Mouse (Mus musculus): ENCODE results near the gene Anxa5. TPM values are rescaled to one million over a fixed set of nuclear protein-coding genes. Genes with fewer than 3 reads are reported as not detected.

Anxa5 gene
- polyA plus RNA-seq, 1 experiment from 2014 or later = 49.1 TPM

DNA sequence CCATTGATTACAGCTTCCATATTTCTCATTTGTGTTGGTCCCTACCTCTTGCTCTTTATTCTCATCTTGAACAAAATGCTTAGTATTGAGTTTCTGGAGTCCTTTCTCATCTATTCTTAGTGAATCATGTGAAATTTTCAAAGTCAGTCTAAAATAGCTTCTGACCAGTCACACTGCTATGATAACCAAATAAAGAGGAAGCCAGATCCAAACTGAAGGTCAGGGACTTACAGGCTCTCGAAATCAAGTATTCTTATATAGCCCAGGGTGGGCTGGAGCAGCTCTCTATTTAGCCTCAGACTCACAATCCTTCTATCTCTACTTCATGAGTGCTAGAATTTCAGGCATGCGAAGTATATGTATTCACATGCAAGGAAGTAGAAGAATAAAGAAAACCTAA lies 66.2 kb downstream of the Anxa5 start:
- WGBS = 88% methylated on average over 2 of the region's 2 CpGs
- Histone ChIP-seq H3K36me3 (ENCODE audit: control insufficient read depth, insufficient read depth, low read length) (no peaks in the 10 kb centered on the region), H3K4me3 (replicated peaks; ENCODE audit: low read depth, low read length) (no peak overlapping the region)

DNA sequence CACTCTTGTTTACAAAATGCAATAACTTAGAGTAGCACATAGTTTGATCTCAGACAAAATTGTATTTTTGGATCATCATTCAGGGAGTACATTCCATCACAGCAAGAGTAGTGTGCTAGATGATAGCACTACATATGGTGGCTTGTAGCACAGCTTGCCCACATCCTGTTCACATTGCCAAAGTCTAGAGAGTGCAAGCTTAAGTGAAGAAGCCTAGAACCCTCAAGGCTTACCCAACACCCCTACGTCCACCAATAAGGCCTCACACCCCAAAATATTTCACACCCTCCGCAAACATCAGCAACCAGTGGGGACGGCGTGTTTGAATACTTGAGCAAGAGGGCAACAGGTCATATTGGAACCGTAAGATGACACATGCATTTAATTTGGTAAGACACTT lies 68.7 kb downstream of the Anxa5 start:
- ATAC-seq (ENCODE audit: low FRiP score, low TSS enrichment) (no peak), DNase-seq (no peak)
- no peaks in the 10 kb centered on the region for H3K36me3 ChIP-seq (ENCODE audit: control insufficient read depth, insufficient read depth, low read length)
- no peak overlapping the region for H3K4me3 ChIP-seq (replicated peaks; ENCODE audit: low read depth, low read length)
- H3K4me2 ChIP-seq (ENCODE audit: low read length) = no peak overlapping the region
- WGBS = 97% methylated on average over 5 of the region's 5 CpGs
- no peak overlapping the region for H3K27ac ChIP-seq (replicated peaks; ENCODE audit: low read depth, low read length)
- no peak overlapping the region for H3K9ac ChIP-seq (replicated peaks; ENCODE audit: low read length)
- no peaks in the 10 kb centered on the region for H3K4me1 ChIP-seq (ENCODE audit: control insufficient read depth, insufficient read depth, low read length)
- H3K27me3 ChIP-seq (ENCODE audit: control insufficient read depth, insufficient read depth, low read length) = no peaks in the 10 kb centered on the region
- no peaks in the 10 kb centered on the region for H3K9me3 ChIP-seq (ENCODE audit: control insufficient read depth, low read length)

More for the DNA sequence above, 66.2 kb downstream of the Anxa5 start:
- Histone ChIP-seq H3K27me3 (ENCODE audit: control insufficient read depth, insufficient read depth, low read length) (no peaks in the 10 kb centered on the region), H3K9ac (replicated peaks; ENCODE audit: low read length) (no peak overlapping the region), H3K4me1 (ENCODE audit: control insufficient read depth, insufficient read depth, low read length) (no peaks in the 10 kb centered on the region), H3K27ac (replicated peaks; ENCODE audit: low read depth, low read length) (no peak overlapping the region), H3K9me3 (ENCODE audit: control insufficient read depth, low read length) (no peaks in the 10 kb centered on the region), H3K4me2 (ENCODE audit: low read length) (no peak overlapping the region)
- DNase-seq (no peak), ATAC-seq (ENCODE audit: low FRiP score, low TSS enrichment) (no peak)

DNA sequence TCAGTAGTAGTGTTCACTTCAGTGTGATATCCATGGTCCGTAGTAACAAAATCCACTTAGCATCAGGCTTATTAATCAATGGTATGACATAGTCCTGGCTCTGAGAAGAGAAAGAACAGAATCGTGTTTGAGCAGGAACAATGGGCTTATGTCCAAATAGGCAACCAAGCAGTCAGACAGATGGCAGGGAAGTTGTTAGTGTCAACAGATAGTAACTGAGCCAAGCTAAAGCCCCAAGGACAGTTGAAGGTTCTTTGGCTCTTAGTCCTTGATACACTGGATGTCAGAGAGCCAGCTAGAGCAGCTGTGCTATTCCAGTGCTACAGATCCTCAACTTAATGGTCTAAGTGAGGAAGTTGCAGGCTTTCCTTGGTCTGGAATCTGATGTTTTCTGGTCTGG lies 69.4 kb downstream of the Anxa5 start:
- Histone ChIP-seq H3K9me3 (ENCODE audit: control insufficient read depth, low read length) (no peaks in the 10 kb centered on the region), H3K4me1 (ENCODE audit: control insufficient read depth, insufficient read depth, low read length) (no peaks in the 10 kb centered on the region), H3K9ac (replicated peaks; ENCODE audit: low read length) (no peak overlapping the region), H3K36me3 (ENCODE audit: control insufficient read depth, insufficient read depth, low read length) (no peaks in the 10 kb centered on the region), H3K4me2 (ENCODE audit: low read length) (no peak overlapping the region), H3K4me3 (replicated peaks; ENCODE audit: low read depth, low read length) (no peak overlapping the region), H3K27ac (replicated peaks; ENCODE audit: low read depth, low read length) (no peak overlapping the region), H3K27me3 (ENCODE audit: control insufficient read depth, insufficient read depth, low read length) (no peaks in the 10 kb centered on the region)
- WGBS = 75% methylated on average over 2 of the region's 2 CpGs
- no peak for ATAC-seq (ENCODE audit: low FRiP score, low TSS enrichment)
- no peak for DNase-seq

DNA sequence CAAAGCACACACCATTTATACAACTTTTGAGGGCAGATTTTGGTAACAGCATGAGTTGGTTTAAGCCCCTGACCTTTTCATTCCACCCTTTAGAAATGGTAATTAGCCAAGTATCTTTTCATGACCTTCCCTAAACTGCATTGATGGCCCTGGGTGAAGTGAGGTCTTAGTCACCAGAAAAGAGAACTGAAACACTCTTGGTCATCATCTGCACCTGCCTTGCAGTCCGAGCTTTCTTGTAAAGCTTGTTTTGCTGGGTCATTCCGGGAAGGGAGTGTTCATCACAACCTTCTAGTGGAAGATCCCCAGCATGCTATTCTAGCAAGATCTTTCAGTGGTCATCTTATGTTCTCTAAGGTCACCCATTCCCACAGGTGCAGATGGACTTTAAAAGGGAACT lies 73.8 kb downstream of the Anxa5 start:
- H3K4me2 ChIP-seq (ENCODE audit: low read length) = no peak overlapping the region
- ATAC-seq (ENCODE audit: low FRiP score, low TSS enrichment) = no peak
- H3K9me3 ChIP-seq (ENCODE audit: control insufficient read depth, low read length) = no peaks in the 10 kb centered on the region
- H3K27me3 ChIP-seq (ENCODE audit: control insufficient read depth, insufficient read depth, low read length) = no peaks in the 10 kb centered on the region
- no peak overlapping the region for H3K4me3 ChIP-seq (replicated peaks; ENCODE audit: low read depth, low read length)
- WGBS = 25% methylated on average over 2 of the region's 2 CpGs
- no peak for DNase-seq
- H3K9ac ChIP-seq (replicated peaks; ENCODE audit: low read length) = no peak overlapping the region
- no peak overlapping the region for H3K27ac ChIP-seq (replicated peaks; ENCODE audit: low read depth, low read length)
- no peaks in the 10 kb centered on the region for H3K36me3 ChIP-seq (ENCODE audit: control insufficient read depth, insufficient read depth, low read length)
- no peaks in the 10 kb centered on the region for H3K4me1 ChIP-seq (ENCODE audit: control insufficient read depth, insufficient read depth, low read length)

DNA sequence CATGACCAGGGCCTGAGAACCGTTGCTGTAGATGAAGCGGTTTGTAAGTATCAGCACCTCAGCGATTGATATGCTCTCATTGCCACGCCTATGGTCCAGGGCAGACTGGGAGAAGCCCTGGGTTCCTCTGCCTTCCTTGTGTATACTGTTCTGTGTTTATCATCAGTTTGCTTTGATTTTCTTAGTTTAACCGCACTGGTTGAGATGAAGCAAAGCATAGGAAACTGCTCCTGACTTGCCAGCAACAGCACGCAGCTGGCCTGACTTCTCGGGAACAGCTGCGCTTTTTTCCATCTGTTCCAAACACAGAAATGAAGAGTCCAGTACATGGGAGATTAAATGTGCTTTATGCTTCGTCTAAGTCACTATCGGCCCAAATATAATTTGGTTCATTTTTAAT lies 75.0 kb downstream of the Anxa5 start:
- WGBS = 84% methylated on average over 10 of the region's 10 CpGs
- Histone ChIP-seq H3K27me3 (ENCODE audit: control insufficient read depth, insufficient read depth, low read length) (no peaks in the 10 kb centered on the region), H3K4me3 (replicated peaks; ENCODE audit: low read depth, low read length) (no peak overlapping the region), H3K4me2 (ENCODE audit: low read length) (no peak overlapping the region), H3K9ac (replicated peaks; ENCODE audit: low read length) (no peak overlapping the region), H3K27ac (replicated peaks; ENCODE audit: low read depth, low read length) (no peak overlapping the region), H3K9me3 (ENCODE audit: control insufficient read depth, low read length) (no peaks in the 10 kb centered on the region), H3K36me3 (ENCODE audit: control insufficient read depth, insufficient read depth, low read length) (no peaks in the 10 kb centered on the region), H3K4me1 (ENCODE audit: control insufficient read depth, insufficient read depth, low read length) (no peaks in the 10 kb centered on the region)
- ATAC-seq (ENCODE audit: low FRiP score, low TSS enrichment) = no peak
- DNase-seq = no peak

Small RNAs within 50 kb of the gene (microRNA-seq; reads per million reads assigned to microRNA genes)
- 0.44 reads per million for gene Mir7009

Other genes with a start within 250 kb of the Anxa5 start
- gene 1810062G17Rik, start within 50 bp of the Anxa5 start, polyA plus RNA-seq (2014; fragmentation: Nextera tagmentation; extraction: Ambion mirVana) = 0.24 TPM in 1 of 2 replicates, not detected in the other
- gene Gm11549, start 45.9 kb upstream of the Anxa5 start, polyA plus RNA-seq (2014; fragmentation: Nextera tagmentation; extraction: Ambion mirVana) = 0.21 and 0.27 TPM in 2 replicates
- 83.2 and 85.5 TPM in 2 replicates for gene Exosc9, start 76.7 kb upstream of the Anxa5 start, polyA plus RNA-seq (2014; fragmentation: Nextera tagmentation; extraction: Ambion mirVana)
- gene Ccna2, start 96.3 kb upstream of the Anxa5 start, polyA plus RNA-seq (2014; fragmentation: Nextera tagmentation; extraction: Ambion mirVana) = 24.7 and 55.1 TPM in 2 replicates
- 14.2 and 21.6 TPM in 2 replicates for gene Bbs7, start 137.6 kb upstream of the Anxa5 start, polyA plus RNA-seq (2014; fragmentation: Nextera tagmentation; extraction: Ambion mirVana)
- 7.8 and 8.4 TPM in 2 replicates for gene Trpc3, start 214.3 kb upstream of the Anxa5 start, polyA plus RNA-seq (2014; fragmentation: Nextera tagmentation; extraction: Ambion mirVana)

Measured in midbrain, embryonic 14.5 days (tissue).